Mouse (Mus musculus) C2C12 (cell line): ENCODE measurements at regions not wholly inside any gene's neighbourhood (a gene's known extent, or its start where the extent isn't known, plus 50 kb on each side); places are given as distances from the start of the nearest gene placed in this dataset.
A peak's percentile ranks its signal among the peaks of the same experiment; 100 is the strongest.

ENCODE experiments used
- H3K27me3 ChIP-seq: one replicate; pipeline ENCODE4 v1.6.1; 2011; ENCODE audit not compliant: control insufficient read depth, insufficient read depth, insufficient read length
- H3K36me3 ChIP-seq: one replicate; pipeline ENCODE4 v1.6.1; 2011; ENCODE audit not compliant: control insufficient read depth, insufficient read depth
- H3K4me3 ChIP-seq: one replicate; pipeline ENCODE4 v1.5.1; 2011; ENCODE audit warnings: mild to moderate bottlenecking, control low read depth; ENCODE audit not compliant: poor library complexity, insufficient read depth, severe bottlenecking
- H3K79me2 ChIP-seq: one replicate; pipeline ENCODE4 v1.6.1; 2011; ENCODE audit not compliant: control insufficient read depth, insufficient read depth
- H3K79me3 ChIP-seq: one replicate; pipeline ENCODE4 v1.6.1; 2011; ENCODE audit warnings: low read depth, control low read depth
- H3ac ChIP-seq: one replicate; pipeline ENCODE3; 2011; ENCODE audit warnings: low read depth; ENCODE audit not compliant: control insufficient read depth, insufficient read length
- CEBPB ChIP-seq: IDR thresholded peaks from one replicate; pipeline ENCODE4 v1.6.1; 2011; ENCODE audit warnings: low read depth, mild to moderate bottlenecking, control low read depth, moderate library complexity
- CTCF ChIP-seq: IDR thresholded peaks from one replicate; pipeline ENCODE4 v1.5.1; 2011; ENCODE audit not compliant: control insufficient read depth, insufficient read depth, insufficient read length
- FOSL1 ChIP-seq: IDR thresholded peaks from one replicate; pipeline ENCODE4 v1.8.0; 2011; ENCODE audit warnings: mild to moderate bottlenecking, low read length; ENCODE audit not compliant: poor library complexity, insufficient read depth, severe bottlenecking
- MAX ChIP-seq: IDR thresholded peaks from one replicate; pipeline ENCODE4 v1.6.1; 2011; ENCODE audit warnings: mild to moderate bottlenecking, control low read depth
- MYOD1 ChIP-seq: IDR thresholded peaks from one replicate; pipeline ENCODE4 v1.6.1; 2011; ENCODE audit warnings: low read depth; ENCODE audit not compliant: control insufficient read depth, insufficient read length
- MYOG ChIP-seq: IDR thresholded peaks from one replicate; pipeline ENCODE4 v1.6.1; 2011; ENCODE audit not compliant: control insufficient read depth, insufficient read length; ENCODE audit errors: extremely low read depth
- USF1 ChIP-seq: IDR thresholded peaks from one replicate; pipeline ENCODE4 v1.6.1; 2011; ENCODE audit warnings: low read depth, mild to moderate bottlenecking, control low read depth, moderate library complexity

- Histone ChIP-seq H3K4me3 (no peak overlapping the region), H3K79me2 (no peaks in the 10 kb centered on the region), H3K27me3 (no peaks in the 10 kb centered on the region), H3K79me3 (no peaks in the 10 kb centered on the region), H3K36me3 (no peaks in the 10 kb centered on the region), H3ac (no peak overlapping the region)
- TF ChIP-seq MYOG (no peak), MYOD1 (no peak), CEBPB (no peak), MAX (no peak), CTCF (no peak), USF1 (no peak), FOSL1 (no peak)
Observed at GRCm38 (mm10) chr2:46218336-46218957, 1101.3 kb upstream of the Zeb2 start.

GRCm38 (mm10) chr2:46199341-46199740, 1082.1 kb upstream of the Zeb2 start:
- Histone ChIP-seq H3K79me2 (no peaks in the 10 kb centered on the region), H3K27me3 (no peaks in the 10 kb centered on the region), H3K36me3 (no peaks in the 10 kb centered on the region), H3ac (no peak overlapping the region), H3K4me3 (no peak overlapping the region), H3K79me3 (no peaks in the 10 kb centered on the region)
- TF ChIP-seq CEBPB (peak; percentile 95), MYOD1 (no peak), FOSL1 (peak; percentile 73), MYOG (no peak)

- H3ac ChIP-seq: no peak overlapping the region
- H3K79me3 ChIP-seq: no peaks in the 10 kb centered on the region
- H3K27me3 ChIP-seq: no peaks in the 10 kb centered on the region
- TF ChIP-seq MAX (no peak), FOSL1 (no peak), MYOD1 (peak; percentile 77)
- H3K79me2 ChIP-seq: no peaks in the 10 kb centered on the region
- H3K4me3 ChIP-seq: no peak overlapping the region
- no peaks in the 10 kb centered on the region for H3K36me3 ChIP-seq
Observed at GRCm38 (mm10) chr2:46187265-46187888, 1070.2 kb upstream of the Zeb2 start.

- Histone ChIP-seq H3K79me3 (no peaks in the 10 kb centered on the region), H3ac (no peak overlapping the region), H3K36me3 (no peaks in the 10 kb centered on the region), H3K27me3 (no peaks in the 10 kb centered on the region), H3K79me2 (no peaks in the 10 kb centered on the region), H3K4me3 (no peak overlapping the region)
- TF ChIP-seq USF1: no peak
- no peak for TF ChIP-seq MYOG
- no peak for TF ChIP-seq CEBPB
- no peak for TF ChIP-seq MAX
- TF ChIP-seq CTCF: no peak
- no peak for TF ChIP-seq FOSL1
- TF ChIP-seq MYOD1: no peak
Observed at GRCm38 (mm10) chr2:46183241-46183640, 1066.0 kb upstream of the Zeb2 start.

GRCm38 (mm10) chr2:46179741-46180140, 1062.5 kb upstream of the Zeb2 start:
- Histone ChIP-seq H3K27me3 (no peaks in the 10 kb centered on the region), H3K4me3 (no peak overlapping the region), H3K79me3 (no peaks in the 10 kb centered on the region), H3ac (no peak overlapping the region), H3K79me2 (no peaks in the 10 kb centered on the region), H3K36me3 (no peaks in the 10 kb centered on the region)
- TF ChIP-seq FOSL1 (no peak), CTCF (no peak), MYOG (no peak), MAX (no peak), CEBPB (no peak), USF1 (no peak), MYOD1 (no peak)

GRCm38 (mm10) chr2:46168488-46168887, 1051.3 kb upstream of the Zeb2 start:
- H3K79me3 ChIP-seq: no peaks in the 10 kb centered on the region
- H3K27me3 ChIP-seq: no peaks in the 10 kb centered on the region
- H3K36me3 ChIP-seq: no peaks in the 10 kb centered on the region
- H3K4me3 ChIP-seq: no peak overlapping the region
- TF ChIP-seq MYOG (no peak), USF1 (no peak), MAX (no peak)
- H3K79me2 ChIP-seq: no peaks in the 10 kb centered on the region
- no peak overlapping the region for H3ac ChIP-seq
